Mouse (Mus musculus): ENCODE measurements at regions not wholly inside any gene's neighbourhood (a gene's known extent, or its start where the extent isn't known, plus 50 kb on each side); places are given as distances from the start of the nearest gene placed in this dataset.

DNA sequence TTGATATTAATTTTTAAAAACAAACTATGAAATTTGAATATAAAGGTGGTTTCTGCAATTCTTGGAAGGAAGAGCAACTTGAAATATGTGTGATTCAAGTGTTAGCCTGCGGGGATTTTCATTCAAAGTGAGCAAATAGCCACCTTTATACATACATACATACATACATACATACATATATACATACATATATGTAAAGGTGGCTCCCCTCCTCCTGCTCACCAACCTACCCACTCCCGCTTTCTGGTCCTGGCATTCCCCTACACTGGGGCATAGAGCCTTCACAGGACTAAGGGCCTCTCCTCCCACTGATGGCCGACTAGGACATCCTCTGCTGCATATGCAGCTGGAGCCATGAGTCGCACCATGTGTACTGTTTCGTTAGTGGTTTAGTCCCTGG lies 221.3 kb upstream of the Pde3a start:
- DNase-seq (ENCODE audit: low read depth, low spot score): no peak

DNA sequence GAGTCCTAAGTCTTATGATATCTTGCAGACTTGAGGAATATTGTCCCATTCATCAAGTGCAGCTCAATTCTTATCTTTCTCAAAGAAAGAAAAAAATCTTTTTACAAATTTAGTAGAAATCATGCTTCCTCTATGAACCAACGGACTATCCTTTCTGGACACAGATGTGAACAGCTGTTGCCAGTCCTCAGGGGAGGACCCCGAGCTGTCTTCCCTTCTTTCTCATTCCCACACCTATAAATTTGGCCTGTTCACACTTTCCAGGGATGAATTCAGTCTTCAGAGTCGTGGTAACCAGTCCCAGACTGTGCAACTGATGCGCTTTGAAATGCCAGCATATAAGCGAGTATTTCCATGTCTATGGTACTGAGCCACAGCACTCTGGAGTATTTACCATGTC lies 214.2 kb upstream of the Pde3a start:
- no peak for DNase-seq (ENCODE audit: low read depth, low spot score)

DNA sequence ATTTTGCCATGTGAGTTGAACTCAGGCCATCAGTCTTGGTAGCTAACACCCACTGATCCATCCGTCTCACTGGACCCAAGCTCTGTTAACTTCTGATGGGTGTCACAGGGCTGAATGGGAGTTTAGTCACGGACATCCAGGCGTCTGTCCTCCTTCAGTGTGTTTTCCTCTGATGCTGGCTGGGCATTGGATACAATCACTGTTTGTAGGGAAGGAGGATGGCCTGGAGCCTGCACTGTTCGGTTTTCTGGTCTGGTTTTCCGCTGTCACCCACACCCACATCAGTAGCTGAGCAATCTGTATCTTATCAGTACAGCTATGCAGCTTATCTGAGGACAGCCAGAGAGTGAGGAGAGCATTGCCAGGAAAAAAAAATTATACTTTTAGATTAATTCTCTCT lies 207.7 kb upstream of the Pde3a start:
- no peak for DNase-seq (ENCODE audit: low read depth, low spot score)

DNA sequence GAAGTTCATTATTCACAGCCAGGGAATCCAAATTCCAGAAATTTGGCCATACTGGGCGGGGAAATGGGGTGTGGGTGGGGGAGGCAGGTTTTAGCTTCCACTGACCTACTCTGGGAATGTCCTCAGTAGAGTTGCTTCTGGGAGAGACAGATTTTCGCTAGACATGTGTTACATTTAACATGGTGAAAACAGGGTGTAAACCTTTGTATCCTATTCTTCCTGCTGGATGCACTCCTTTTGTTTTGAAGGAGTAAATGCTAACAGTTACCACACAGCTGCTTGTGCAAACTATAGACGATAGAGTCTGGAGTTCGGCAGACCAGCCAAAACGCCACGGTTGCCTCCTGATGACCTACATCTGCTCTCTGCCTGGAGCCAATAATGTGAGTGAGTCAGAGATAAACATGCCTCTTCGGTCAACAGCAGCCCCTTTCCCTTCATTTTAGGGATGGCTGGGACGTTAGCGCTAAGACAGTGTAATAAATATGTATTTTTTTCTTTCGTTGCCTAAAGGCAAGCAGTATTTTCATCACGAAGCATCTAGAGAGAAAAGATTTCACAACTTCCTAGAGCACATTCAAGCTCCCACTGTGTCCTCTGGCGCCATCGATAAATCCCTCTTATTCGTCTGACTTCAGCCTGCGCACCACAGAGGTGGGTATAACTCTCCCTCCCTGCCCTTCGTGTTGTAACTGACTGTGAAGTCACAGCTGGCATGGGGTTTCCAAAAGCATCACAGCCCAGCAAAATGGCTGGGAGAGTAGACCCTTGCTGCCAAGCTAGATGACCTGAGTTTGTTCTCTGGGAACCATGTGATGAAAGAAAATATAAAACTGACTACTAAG lies 207.1 kb upstream of the Pde3a start:
- no peak for DNase-seq (ENCODE audit: low read depth, low spot score)

DNA sequence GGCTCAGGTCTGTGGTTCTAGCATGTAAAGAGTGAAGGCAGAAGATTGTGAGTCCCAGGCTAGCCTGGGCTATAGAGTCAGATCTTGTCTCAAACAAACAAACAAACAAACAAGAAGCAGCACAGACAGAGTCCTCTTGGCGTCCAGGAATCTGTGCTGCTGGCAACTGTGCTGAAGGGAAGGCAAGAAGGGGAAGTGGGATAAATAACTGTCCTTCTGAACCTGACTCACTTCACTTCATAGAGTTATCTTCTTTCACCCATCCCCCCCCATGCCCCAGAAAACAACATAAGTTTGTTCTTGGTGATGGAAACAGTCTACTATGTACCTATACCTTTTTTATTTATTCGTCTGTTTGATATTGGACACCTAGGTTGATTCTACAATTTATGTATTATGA lies 200.8 kb upstream of the Pde3a start:
- no peak for DNase-seq (ENCODE audit: low read depth, low spot score)

DNA sequence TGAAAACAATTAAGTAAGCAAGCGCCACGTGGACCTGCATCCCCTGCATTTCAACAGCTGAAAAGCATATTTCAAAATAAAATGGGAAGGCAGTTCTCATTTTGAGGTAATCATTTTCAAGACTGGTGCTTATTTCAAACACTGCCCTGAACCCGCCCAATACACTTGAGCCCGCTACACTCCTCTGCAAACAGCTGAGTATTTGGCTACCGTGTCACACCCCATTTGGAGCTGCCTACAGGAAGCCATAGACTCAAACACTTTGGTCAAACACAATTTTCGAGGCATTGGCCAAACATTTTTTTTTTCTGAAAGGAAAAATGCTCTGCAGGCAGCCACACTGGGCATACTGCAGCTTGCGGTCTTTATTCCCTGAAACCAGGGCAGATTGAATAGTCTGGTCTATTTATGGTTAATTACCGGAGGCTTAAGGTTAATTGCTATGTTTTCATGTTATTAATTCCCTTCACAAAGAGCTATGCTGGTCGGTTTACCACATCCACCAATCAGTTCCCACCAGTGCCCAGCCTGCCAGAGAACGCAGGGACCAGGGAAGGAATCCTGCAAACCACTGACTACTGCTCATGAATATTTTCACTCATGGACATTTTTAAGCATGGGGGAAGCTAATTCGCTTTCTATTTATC lies 198.9 kb upstream of the Pde3a start:
- DNase-seq (ENCODE audit: low read depth, low spot score): no peak

DNA sequence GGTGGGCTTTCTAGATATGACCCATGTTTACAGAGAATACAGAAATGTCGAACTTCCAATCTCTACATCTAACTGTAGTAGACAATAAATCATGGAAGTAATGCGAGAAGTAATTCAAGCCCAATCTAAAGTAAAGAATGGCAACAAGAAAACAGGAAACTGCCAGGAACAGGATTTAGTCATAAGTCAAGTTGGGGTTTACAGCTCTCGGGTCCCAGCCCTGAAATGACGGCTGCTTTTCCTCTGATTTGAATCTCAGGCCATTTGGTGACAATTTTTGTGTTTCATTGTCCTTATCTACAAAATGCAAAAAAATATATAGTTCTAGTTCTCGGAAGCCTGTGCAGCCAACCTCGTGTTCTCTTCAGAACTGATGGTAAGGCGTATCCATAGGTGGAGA lies 195.0 kb upstream of the Pde3a start:
- DNase-seq (ENCODE audit: low read depth, low spot score): no peak

DNA sequence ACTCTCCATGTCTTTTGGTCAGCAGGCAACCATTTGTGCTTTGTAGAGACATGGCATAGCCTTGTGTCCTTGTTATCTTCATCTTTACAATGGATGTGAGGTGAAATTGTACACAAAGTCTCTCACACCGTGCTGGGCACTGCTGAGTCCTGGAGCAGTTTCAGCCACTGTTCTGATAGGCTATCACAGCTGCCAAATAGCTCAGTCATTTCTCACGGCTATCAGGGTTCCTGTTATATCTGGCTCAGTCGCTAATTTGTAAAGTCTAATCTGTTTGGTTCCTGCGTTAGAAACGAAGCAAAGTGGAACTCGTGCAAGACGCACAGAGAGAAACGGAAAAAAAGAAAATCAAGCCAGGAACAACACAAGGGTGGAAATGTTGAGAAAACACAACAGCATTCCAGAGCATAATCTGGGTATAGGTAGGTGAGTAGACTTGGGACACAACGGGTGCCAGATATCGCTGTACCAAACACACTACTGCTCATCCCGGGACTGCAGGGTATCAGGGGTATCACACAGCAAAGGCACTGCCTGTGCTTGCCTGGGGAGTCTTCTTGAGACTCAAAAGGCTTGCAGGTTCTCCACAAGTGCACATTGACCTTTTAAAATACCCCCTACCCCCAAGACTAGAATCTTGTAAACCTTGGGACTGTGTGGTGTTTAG lies 189.7 kb upstream of the Pde3a start:
- DNase-seq (ENCODE audit: low read depth, low spot score): no peak

DNA sequence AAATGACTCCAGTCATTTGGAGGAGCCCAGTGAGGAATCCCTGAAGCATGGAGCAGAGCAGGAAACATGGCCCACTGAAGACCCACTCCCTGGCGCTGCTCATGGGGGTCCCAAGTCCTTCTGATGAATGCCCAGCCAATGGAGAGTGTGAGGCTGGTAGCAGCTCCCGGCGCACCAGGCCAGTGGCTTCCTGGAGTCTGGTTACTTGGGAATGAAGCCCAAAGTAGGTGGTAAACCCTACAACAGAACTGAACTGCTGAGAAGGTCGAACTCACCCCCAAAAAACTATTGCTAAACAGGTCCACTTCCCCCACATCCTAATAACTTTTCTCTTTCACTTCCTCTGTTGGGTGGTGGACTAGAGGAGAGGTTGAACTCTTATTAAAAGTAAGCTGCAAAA lies 183.3 kb upstream of the Pde3a start:
- DNase-seq (ENCODE audit: low read depth, low spot score): no peak

DNA sequence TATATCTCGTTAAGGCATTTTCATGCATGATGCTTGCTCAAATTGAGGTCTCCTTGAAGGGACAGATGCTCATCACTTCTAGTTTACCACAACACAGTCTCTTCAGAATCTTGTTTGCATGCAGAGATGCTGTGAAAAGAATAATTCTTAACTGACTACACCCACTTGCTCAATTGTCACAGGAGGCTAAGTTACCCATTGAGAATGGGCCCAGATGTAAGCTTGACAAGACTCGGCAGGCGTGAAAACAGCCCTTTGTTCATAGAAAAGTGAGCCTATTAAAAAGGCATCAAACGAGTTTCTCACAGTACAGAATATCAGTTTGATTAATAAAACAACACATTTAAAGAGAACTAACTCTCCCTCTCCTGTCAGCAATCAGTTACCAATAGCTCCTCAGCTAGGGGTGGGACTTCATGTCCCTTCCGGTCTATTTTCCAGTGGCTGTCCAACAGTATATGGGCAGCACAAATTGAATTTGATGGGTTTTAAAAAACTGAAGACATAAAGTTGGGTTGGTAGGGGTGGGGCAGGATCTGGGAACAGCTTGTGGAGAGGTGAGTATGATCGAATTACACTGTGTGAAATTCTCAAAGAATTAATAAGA lies 180.1 kb upstream of the Pde3a start:
- no peak for DNase-seq (ENCODE audit: low read depth, low spot score)

DNA sequence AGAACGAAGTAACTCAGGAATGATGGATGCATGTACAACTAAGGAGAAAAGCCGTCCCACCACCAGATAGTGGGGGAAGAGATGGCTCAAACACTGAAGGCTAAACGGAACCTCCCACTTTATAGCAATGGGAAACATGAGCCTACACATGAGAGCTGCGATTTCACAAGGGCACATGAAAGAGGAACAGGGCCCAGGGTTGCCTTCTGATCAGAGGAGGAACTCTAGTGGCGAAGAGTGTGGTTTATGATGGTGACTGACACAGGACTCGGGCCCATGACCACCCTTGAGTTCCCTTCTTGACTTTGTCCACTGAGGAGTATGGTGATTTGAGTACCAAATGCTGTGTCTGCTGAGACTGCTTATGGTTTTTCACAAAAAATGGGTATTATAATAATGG lies 179.2 kb upstream of the Pde3a start:
- no peak for DNase-seq (ENCODE audit: low read depth, low spot score)

DNA sequence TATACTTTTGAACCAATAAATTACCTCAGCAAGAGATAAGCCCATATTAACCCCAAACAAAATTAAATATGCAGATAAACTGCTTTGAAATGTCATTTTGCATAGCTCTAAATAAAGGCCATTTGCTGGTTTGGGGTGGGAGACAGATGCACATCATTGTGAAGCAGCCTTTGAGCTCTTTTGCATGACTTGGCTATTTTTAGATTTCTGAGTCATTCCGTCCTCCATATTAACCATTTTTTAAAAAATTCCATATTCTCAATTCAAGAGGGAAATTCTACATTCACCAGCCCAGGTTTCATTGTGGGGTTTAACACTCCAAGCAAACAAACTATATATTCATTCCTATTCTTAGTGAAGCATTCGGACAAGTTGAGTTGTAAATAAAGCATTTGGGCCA lies 177.6 kb upstream of the Pde3a start:
- no peak for DNase-seq (ENCODE audit: low read depth, low spot score)

DNA sequence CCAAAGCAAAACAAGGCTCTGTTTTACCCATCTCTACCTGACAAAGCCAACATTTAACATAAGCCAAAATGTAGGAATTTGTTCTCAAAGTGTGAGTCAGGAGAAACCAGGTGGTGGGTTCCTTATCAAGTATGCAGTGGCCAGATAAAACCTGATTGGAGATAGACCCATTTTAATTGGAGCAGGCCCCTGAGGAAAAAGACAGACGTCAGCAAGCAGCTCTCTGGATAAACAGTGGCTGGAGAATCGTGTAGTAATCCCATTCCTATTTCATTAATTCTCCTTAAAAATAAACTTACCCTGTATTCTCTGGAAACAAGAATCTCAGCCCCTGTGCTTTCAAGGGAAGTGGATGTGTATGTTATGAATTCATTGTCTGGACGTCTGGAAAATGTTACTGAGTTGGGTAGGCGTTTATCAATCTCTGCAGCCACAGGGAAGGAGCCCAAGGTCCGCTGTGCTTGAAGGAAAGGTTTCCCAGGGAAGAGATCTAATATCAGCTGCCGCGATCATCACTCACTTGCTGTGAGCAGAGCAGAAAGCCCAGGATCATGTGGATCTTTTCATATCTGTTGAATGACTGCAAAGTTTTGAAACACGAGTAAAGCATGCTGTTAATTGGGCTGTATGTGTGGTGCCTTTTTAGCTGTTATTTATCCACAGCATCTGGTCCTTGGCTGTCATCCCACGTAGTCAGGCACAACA lies 157.8 kb upstream of the Pde3a start:
- no peak for DNase-seq (ENCODE audit: low read depth, low spot score)

DNA sequence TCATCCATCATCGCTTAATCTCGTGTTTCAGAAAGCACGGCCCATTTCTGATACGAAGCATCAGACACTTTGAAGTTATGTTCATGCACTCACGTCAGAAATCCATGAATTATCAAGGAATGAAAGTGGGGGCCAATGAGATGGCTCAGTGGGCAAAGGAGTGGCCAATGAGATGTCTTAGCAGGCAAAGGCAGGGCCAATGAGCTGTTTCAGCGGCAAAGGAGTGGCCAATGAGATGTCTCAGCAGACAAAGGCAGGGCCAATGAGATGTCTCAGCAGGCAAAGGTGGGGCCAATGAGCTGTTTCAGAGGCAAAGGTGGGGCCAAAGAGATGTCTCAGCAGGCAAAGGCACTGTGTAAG lies 157.3 kb upstream of the Pde3a start:
- DNase-seq (ENCODE audit: low read depth, low spot score): no peak

DNA sequence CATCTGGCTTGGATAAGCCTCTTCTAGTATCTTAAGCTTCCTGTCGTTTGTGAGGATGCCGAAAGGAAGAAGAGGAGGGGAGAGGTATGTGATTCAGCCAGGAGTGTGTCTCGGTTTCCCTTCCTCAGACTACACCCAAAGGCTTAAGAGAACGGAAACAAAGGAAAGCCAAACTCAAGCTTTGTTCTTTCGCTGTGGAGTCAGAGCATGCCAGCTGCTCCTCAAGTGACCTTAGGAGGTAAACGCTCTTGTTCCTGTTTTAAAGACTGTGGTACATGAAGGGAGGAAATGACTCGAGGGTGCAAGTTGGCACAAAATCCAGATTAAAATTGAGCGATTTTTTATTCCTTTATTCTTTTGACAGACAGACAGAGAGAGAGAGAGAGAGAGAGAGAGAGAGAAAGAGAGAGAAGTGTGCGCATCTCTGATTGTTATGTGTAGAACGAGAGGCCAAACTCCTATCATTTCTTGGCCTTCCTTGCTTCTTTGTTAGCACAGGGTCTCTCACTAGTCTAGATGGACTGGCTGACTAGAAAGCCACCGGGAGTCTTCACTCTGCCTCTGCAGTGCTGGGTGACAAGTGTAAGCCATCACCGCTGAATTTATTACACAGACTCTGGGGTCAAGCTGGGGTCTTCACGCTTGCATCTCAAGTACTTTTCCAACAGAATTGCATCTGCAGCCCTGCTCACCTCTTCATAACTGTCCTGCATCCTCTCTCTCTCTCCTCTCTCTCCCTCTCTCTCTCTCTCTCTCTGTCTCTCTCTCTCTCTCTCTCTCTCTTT lies 151.5 kb upstream of the Pde3a start:
- no peak for DNase-seq (ENCODE audit: low read depth, low spot score)

DNA sequence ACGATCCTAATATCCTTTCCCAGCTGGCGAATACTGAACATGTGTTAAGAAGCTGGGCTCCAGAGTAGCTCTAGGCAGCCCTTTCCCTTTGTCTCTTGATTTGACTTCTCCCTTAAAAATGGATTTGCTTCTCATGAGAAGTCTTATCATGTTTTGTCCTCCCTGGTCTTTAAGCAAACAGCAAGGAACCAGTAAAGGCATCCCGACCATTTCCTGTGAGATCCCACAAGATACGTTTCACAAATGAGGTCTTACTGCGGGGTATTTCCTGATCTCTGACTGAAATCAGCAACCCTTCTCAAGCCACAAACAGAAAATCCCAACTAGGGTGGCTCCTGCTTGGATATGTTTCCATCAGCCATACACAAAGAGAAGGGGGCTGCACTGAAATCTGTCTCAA lies 130.8 kb upstream of the Pde3a start:
- DNase-seq (ENCODE audit: low read depth, low spot score): no peak

DNA sequence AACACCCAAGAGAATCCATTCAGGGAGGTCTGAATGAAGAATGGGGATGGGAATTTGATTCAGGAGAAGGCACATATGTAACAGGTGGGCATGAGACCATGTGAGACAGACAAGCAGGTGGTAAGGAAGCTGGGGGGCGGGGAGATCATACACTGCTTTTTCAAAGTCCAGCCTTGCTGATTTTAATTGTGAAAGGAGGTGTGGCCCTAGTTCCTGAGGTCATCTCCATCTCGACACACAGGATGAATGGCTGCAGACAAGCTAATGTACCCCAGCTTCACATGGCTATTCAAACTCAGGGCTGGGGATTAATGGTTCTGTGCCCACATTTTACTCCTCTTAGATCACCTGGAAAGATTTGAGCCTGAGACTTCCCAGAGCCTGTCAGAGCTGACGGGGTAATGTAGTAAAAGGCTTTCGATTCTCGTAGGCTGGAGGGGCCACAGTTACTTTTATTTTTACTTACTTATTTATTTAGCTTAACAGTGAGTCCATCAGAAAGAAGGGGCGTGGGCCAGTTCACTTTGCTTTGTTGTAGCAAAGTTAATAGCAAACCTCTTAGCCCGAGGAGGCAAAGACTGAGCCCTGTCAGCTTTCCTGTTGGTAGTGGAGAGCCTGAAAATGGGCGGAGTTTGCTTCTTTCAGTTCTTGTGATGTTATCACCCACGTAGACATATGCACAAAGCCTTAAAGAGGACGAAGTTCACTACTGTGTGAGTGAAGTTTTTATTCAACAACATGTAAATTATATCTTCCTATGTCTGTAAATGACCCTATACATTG lies 122.3 kb upstream of the Pde3a start:
- DNase-seq (ENCODE audit: low read depth, low spot score): no peak

DNA sequence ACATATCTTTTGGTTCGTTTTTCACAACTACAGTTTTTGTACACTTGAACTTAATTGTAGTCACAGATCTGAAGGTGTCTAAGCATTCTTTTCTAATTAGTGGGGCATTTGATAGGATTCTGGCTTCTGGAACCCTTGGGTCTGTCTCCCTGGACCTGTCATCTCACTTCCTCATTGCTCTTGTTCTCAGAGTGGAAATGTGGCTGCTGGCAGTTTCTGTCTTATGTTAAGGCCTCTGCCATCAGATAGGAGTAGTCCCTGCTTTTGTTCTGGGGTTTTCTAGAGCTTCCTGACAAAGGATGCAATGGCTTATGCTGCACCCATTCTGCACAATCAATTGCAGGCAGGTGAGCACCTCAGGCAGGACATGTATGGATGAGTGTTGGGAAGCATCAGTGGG lies 119.5 kb upstream of the Pde3a start:
- no peak for DNase-seq (ENCODE audit: low read depth, low spot score)

DNA sequence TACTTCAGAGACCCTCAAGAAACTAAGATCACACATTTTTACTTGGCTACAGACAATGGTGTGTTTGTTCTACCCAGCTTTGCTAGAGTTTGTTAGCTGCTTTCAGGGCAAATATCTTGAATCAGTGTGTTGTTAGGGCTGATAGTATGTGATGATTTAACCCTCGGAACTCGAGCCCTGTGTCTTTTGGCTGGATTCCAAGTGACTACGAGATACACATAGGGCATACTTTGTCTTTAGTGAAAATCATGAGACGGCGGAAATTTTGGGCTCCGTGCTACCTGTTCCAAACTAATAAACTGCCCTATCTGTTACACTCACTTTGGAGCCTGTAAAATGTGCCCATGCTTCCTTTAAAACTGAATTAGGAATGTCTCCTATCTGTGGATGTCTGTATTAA lies 114.9 kb upstream of the Pde3a start:
- no peak for DNase-seq (ENCODE audit: low read depth, low spot score)

DNA sequence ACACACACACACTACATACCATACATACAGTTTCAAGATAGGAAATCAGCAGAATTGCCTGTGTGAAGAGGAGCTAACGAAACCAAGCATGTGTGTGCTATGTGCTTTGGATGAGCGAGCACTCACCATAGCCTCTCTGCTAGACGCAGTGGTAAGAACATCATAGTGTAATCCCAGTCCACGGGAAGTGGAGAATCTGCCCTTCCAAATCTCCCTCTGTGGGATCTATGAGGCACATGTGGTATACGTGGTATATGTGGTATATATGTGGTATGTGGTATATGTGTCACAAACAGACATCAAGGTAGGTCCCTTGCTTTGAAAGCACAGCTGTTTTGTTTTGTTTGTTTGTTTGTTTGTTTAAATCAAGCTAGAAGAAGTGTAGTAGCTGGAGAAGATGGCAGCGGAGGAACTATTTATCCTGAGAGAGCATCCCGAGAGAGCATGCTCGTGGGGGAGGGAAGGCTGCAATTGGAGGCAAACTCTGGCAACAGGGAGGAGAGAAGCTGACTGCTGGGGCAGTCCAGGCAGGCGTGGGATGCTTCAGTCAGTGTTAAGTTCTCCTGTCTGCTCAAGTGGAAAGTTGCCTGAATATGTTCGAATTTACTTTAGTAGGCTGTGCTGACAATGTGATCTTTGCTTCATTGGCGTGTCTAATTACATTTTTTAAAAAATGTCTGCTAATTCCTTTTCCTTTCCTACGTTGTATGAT lies 112.2 kb upstream of the Pde3a start:
- DNase-seq (ENCODE audit: low read depth, low spot score): no peak

All from brain, embryonic 18.5 days (tissue).